Mouse (Mus musculus) gastrocnemius, postnatal 25 days (tissue): ENCODE results near the gene Maged1. TPM values are rescaled to one million over a fixed set of nuclear protein-coding genes. Genes with fewer than 3 reads are reported as not detected.
"Not testable (repeated sequence)": the region's sequence is repeated elsewhere in the genome, so short reads cannot be mapped to it uniquely, and the experiment has no call there.

ENCODE experiments used
- DNase-seq: peaks from one replicate; pipeline ENCODE4 v3.0.0; 2022
- long read RNA-seq, 2 experiments: library from polyadenylated mRNA; stranded (forward); transcript quantifications; one replicate each; pipeline ENCODE4 v2.0.0; 2021
- total RNA-seq, 2 experiments: library from RNA; stranded (reverse); gene quantifications; 1 replicate in 1 of 2; 2 replicates in 1 of 2; pipeline ENCODE4 v1.2.3; 2021

Maged1 gene
- 10 to 100 TPM; 30.9 to 33.0 TPM for total RNA-seq
- long read RNA-seq, experiment 1, transcript Maged1-201 (13 exons, 2,821 nt), result major isoform, 17 of 27 reads
- long read RNA-seq, experiment 1, partial matches to known transcripts, result 7 of 27 reads
- long read RNA-seq, experiment 1, other reads (novel, unspliced or antisense), result 2 of 27 reads
- long read RNA-seq, experiment 2, transcript Maged1-201 (13 exons, 2,821 nt), result major isoform, 33 of 51 reads
- long read RNA-seq, experiment 2, partial matches to known transcripts, result 15 of 51 reads
- long read RNA-seq, experiment 2, other reads (novel, unspliced or antisense), result 1 of 51 reads

DNA sequence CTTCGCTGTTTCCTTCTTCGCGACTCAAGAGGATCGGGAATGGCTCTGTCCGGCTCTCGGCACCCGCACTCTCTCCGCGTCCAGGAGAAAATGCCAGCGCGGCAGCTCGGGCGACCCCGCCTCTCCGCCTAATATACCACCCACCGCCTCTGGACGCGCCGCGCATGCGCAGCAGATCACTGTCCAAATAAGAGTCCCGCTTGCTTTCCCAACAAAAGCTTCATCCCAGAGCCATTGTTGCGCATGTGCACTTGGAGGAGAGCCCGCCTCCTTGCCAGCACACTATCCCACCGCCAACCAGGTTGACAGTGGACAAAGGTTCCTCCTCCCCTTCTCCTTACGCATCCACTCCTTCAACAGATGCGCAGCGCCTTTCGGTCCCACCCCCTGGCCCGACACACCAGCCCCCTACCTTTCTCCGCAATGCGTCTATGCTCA, at the start of gene Maged1:
Gene Maged1 (minus strand): TSS at position 226 of the 438 bp plus-strand sequence.
- peak; percentile 86 for DNase-seq

DNA sequence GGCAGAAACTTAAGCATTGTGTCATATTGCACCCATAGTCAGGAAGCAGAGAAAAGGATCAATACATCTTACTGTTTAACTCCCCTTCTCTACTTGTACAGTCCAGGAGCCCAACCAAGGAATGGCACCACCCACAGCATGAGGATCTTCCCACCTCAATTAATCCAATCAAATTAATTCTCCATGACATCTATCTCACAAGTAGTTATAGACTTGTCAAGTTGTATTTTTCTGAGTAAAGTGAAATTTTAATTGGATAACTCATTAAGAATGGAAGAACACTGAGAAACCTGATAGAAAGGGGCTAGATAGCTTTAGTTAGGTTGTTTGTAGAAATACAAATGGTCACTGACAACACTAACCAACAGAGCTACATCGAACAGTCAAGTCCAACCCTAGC, 38.3 kb upstream of the Maged1 start:
- no peak for DNase-seq

DNA sequence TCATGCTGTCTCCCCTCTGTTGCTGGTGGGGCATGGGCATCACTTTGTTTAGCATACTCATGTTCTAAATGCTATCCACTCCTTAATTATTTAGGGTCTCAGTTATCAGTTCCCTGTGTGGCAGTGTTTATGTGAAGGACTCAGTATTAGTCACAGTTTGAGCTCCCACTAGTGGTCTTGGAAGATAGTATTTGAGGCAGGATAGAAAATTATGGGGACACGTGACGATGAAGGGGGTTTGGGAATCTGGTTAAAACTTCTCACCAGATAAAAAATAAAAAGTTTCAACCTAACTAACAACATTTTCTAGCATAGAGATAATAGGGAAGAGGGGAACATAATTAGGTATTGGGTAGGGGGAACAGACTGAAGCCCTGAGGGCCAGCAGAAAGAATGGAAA, 22.8 kb upstream of the Maged1 start:
- DNase-seq, result no peak

DNA sequence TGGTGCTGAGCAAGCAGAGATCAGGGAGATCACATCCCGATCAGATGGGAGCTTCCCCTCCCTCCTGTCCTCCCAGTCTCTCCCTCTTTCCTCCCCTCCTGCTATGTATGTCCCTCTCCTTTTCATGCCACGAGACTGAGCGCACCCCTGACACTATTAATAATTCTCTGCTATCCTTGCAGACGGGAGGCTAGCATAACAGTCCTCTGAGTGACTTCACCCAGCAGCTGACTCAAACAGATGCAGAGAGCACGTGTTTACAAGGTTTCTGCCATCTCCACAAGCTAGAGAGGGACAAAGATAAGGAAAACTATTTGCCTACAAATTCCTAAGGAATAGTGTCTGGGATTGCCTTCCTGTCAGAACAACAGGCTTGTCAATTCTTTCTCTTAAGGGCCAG, 20.4 kb upstream of the Maged1 start:
- DNase-seq, result no peak

DNA sequence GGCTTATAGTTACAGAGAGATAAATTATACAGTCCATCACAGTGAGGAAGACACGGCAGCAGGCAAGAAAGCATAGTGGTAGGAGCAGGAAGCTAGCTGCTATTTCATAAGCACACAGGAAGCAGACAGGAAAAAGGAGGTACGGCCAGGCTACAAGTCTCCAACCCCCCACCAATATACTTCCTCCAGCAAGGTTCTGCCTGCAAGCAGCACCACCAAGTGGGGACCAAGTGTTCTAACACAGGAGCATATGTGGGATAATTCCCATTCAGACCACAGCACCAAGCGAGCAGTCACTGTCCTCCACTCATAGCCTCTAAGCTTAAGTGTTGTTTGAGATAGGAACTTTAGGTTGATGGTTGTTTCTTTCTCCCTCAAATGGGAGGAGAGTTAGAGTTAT, 6.3 kb upstream of the Maged1 start:
- DNase-seq, result no peak

DNA sequence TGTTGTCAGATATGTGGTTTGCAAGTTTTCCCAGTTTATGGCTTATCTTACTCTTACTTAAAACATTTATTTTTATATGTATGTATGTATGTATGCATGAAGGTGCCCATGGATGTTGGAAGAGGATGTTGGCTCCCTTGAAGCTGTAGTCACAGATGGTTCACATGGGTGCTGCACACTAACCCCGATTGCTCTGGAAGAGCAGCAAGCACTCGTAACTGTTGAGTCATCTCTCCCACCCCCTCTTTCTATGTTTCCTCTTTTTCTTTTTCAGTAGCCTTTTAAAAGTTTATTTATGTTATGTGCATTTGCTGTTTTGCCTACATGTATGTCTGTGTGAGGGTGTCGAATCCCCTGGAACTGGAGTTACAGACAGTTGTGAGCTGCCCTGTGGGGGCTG, 4.0 kb upstream of the Maged1 start:
- no peak for DNase-seq

DNA sequence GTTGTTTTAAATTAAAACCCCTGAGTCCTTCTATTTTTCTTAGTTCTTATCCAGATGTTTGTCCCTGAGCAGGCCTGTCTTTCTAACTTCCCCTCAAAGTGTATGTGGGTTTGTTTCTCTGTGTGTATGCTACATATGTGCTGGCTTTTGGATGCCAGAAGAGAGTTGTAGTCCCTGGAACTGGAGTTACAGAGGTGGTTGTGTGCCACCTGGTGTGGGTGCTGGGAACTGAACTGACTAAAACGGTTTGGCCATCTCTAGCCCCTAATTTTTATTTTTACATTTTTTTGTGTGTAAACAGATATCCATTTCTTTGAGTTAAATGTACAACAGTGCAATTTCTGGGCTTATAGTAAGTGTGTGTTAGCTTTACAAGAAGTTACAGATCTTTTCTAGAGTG, 3.0 kb upstream of the Maged1 start:
- DNase-seq, result no peak

- no peak for DNase-seq
These were observed 593 bp upstream of the Maged1 start for GRCm38 (mm10) chrX:94542536-94542935.

DNA sequence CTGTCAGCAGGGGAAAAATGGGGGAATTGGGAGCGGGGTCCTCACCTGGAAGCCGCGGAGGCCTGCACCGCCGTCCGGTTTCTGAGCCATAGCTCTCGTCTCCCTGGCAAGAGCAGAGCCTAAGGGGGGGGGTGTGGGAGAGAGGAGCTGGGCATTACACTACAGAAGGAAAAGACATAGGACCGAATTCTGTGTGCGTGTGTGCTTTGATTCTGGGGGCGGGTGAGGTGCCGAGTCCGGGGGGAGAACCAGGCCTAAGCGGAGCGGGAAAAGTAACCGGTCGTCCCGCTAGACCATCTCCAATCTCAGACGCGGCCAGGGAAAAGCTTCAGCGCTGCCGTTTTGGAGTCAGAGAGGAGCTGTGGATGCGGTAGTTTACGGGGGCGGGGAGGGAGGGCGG, 737 bp downstream of the Maged1 start:
- DNase-seq, result no peak

DNA sequence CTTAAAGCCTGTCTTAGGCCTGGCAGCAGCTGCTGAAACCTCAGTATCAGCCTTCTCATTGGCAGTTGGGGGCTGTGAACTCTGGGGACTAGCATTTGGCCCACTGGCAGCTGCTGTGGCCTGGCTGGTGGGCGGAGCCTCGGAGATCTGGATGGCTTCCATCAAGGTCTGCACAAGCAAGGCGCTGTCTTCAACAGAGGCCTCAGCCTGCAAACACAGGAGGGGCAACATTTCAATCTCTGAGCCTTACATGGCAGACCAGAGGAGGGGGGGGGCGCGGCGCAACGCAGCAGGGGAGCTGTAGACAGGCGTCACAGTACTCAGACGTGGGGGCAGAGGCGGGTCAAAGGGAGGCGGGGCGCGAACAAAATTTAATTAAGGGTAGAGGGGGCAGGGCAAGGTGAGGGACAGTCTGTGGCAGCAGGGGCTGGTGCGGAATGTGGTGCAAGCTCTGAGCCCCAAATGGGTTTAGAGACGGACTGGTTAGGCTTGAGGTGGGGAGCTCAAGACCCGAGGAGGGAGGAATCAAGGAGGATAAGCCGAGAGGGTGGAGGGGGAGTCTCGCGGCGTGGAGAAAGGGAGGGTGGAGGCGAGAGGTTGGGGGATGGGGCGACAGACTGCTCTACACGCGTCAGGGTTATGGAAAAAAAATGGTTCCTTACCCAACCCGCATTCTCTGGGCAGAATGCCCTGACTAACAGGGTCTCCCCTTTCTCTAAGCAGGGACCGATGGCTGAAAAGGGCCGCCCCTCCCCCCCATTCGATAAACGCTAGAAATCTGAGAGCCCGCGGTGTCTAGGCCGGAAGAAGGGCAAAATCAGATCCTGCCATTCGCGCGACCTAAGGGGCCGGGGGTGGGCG, 1.4 kb downstream of the Maged1 start:
- peak; percentile 35 for DNase-seq

- DNase-seq, result no peak
These were observed 7.6 kb downstream of the Maged1 start for GRCm38 (mm10) chrX:94534346-94534745.

DNA sequence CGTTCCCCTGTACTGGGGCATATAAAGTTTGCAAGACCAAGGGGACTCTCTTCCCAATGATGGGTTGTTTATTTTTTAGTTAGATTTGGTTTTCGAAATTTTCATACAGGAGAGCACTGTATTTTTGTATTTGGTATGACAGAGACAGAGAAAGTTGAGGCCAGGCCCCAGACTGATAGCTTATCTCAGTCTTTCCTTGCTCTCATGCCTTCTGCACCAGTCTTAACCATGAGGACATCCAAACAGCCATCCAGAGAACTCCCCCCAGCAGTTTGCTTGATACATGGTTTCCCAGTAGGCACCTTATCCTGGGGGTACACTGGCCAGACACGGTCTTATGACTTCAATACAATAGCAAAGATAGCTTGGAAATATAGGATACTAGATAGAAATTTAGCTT, 11.6 kb downstream of the Maged1 start:
- DNase-seq, result no peak

DNA sequence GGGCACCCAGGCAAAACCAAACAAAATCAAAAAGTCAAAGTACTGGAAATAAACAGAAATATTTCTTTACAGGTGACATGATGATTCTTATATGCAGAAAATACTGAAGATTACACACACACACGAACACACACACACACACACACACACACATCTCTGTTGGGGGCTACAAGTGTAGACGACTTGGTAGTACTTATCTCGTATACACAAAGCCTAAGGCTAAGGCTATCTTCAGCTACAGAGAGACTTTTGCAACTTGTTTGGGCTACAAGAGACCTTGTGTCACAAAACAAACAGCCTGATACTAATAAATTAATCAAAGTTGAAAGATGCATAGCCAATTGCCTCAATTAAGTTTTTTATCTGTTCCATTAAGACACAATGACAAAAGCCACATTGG, 19.8 kb downstream of the Maged1 start:
- DNase-seq, result no peak

GRCm38 (mm10) chrX:94508442-94508819, 33.5 kb downstream of the Maged1 start:
- no peak for DNase-seq

GRCm38 (mm10) chrX:94507698-94508441, 34.1 kb downstream of the Maged1 start:
- DNase-seq, result not testable (repeated sequence)

GRCm38 (mm10) chrX:94486001-94486792, 55.7 kb downstream of the Maged1 start:
- DNase-seq, result no peak

Other genes with a start within 250 kb of the Maged1 start
- not detected for gene Fam90a1b, start 175.4 kb downstream of the Maged1 start, total RNA-seq
- gene Apoo, start 175.0 kb downstream of the Maged1 start, total RNA-seq, result 100 to 1,000 TPM; 150 to 193 TPM
- gene Gspt2, start 93.9 kb upstream of the Maged1 start, total RNA-seq, result under 1 TPM; 0.23 to 0.43 TPM
- 1 to 10 TPM; 2.3 to 2.8 TPM for gene Zxdb, start 182.4 kb upstream of the Maged1 start, total RNA-seq